Mouse (Mus musculus): ENCODE results near the gene 4930442H23Rik.

Gene 4930442H23Rik

GRCm38 (mm10) chr10:81143157-81143633, 40.5 kb downstream of the 4930442H23Rik start:
- no peak for DNase-seq

- no peak for DNase-seq
Observed at GRCm38 (mm10) chr10:81142551-81142981, 41.1 kb downstream of the 4930442H23Rik start.

GRCm38 (mm10) chr10:81141455-81142210, 42.0 kb downstream of the 4930442H23Rik start:
- DNase-seq = no peak

- DNase-seq = no peak
Observed at GRCm38 (mm10) chr10:81140717-81141454, 42.8 kb downstream of the 4930442H23Rik start.

- DNase-seq = no peak
Observed at GRCm38 (mm10) chr10:81140005-81140404, 43.6 kb downstream of the 4930442H23Rik start.

GRCm38 (mm10) chr10:81139529-81139846, 44.2 kb downstream of the 4930442H23Rik start:
- DNase-seq = no peak

GRCm38 (mm10) chr10:81138821-81139528, 44.7 kb downstream of the 4930442H23Rik start:
- no peak for DNase-seq

GRCm38 (mm10) chr10:81138131-81138782, 45.4 kb downstream of the 4930442H23Rik start:
- no peak for DNase-seq

- DNase-seq = peak; percentile 99
Observed at GRCm38 (mm10) chr10:81137252-81138130, 46.2 kb downstream of the 4930442H23Rik start.

- DNase-seq = peak; percentile 89 to 91
Observed at GRCm38 (mm10) chr10:81136706-81137231, 46.9 kb downstream of the 4930442H23Rik start.

GRCm38 (mm10) chr10:81135831-81136705, 47.6 kb downstream of the 4930442H23Rik start:
- peak; percentile 70 to 73 for DNase-seq

- peak; percentile 72 to 74 for DNase-seq
Observed at GRCm38 (mm10) chr10:81134966-81135681, 48.5 kb downstream of the 4930442H23Rik start, which contains the start of gene Zbtb7a. Zbtb7a (plus strand) TSS chr10:81135220.

- DNase-seq = peak; percentile 86 to 88
Observed at GRCm38 (mm10) chr10:81134181-81134587, 49.5 kb downstream of the 4930442H23Rik start.

Measured in kidney, adult 8-10 months (tissue).